Mouse (Mus musculus) midbrain, postnatal 0 days (tissue): ENCODE data around the gene Klf2. TPM values are rescaled to one million over a fixed set of nuclear protein-coding genes. Genes with fewer than 3 reads are reported as not detected.
A peak's percentile ranks its signal among the peaks of the same experiment; 100 is the strongest.

ENCODE experiments used
- ATAC-seq: fragments of 200-750 bp; cut with Nextera tagmentation; 2 replicates; pipeline ENCODE4 v1.8.0; 2017; ENCODE audit warnings: moderate number of reproducible peaks, mild to moderate bottlenecking, moderate TSS enrichment, moderate library complexity; ENCODE audit not compliant: low FRiP score
- DNase-seq: peaks from one replicate; pipeline ENCODE4 v3.0.0-alpha.2; 2015; ENCODE audit warnings: low spot score
- H3K27ac ChIP-seq: fragments of 300-500 bp; sonication (generic); 2 replicates; pipeline ENCODE4 v1.5.1; 2014; ENCODE audit warnings: low read depth, mild to moderate bottlenecking, low read length, mixed read lengths
- H3K27me3 ChIP-seq: fragments of 300-500 bp; sonication (generic); 2 replicates; pipeline ENCODE4 v1.6.1; 2014; ENCODE audit warnings: low read length, control low read depth, mixed read lengths; ENCODE audit not compliant: insufficient read depth
- H3K36me3 ChIP-seq: fragments of 300-500 bp; sonication (generic); 2 replicates; pipeline ENCODE4 v1.6.1; 2014; ENCODE audit warnings: low read length, control low read depth, mixed read lengths; ENCODE audit not compliant: insufficient read depth
- H3K4me1 ChIP-seq: fragments of 300-500 bp; sonication (generic); 2 replicates; pipeline ENCODE4 v1.6.1; 2014; ENCODE audit warnings: mild to moderate bottlenecking, control low read depth, antibody characterized with exemption, low read length, mixed read lengths; ENCODE audit not compliant: insufficient read depth
- H3K4me2 ChIP-seq: fragments of 300-500 bp; sonication (generic); 2 replicates; pipeline ENCODE4 v1.6.1; 2014; ENCODE audit warnings: low read depth, mild to moderate bottlenecking, low read length, mixed read lengths; ENCODE audit not compliant: poor library complexity, severe bottlenecking
- H3K4me3 ChIP-seq: fragments of 300-500 bp; sonication (generic); 2 replicates; pipeline ENCODE4 v1.5.1; 2014; ENCODE audit warnings: low read depth, mild to moderate bottlenecking, low read length, moderate library complexity
- H3K9ac ChIP-seq: fragments of 300-500 bp; sonication (generic); replicated peaks from 2 replicates; pipeline ENCODE4 v1.6.1; 2014; ENCODE audit warnings: mild to moderate bottlenecking, low read length, moderate library complexity, mixed read lengths; ENCODE audit not compliant: poor library complexity, severe bottlenecking
- H3K9me3 ChIP-seq: fragments of 300-500 bp; sonication (generic); 2 replicates; pipeline ENCODE4 v1.6.1; 2016; ENCODE audit warnings: low read length, control low read depth
- CTCF ChIP-seq: IDR thresholded peaks from 2 replicates; pipeline ENCODE4 v1.5.1; 2016; ENCODE audit warnings: antibody characterized with exemption, mild to moderate bottlenecking
- WGBS: fragments of 180-500 bp; shearing (Covaris S2); extraction: QIAGEN DNeasy Blood & Tissue Kit; methylation state at CpG from one replicate; pipeline ENCODE4 v1.1.7; 2014; 5-methylcytosine and 5-hydroxymethylcytosine counted together
- polyA plus RNA-seq: library from polyadenylated mRNA; unstranded; fragments of >200 nt; fragmentation: Nextera tagmentation; extraction: Ambion mirVana; gene quantifications from 2 replicates; pipeline ENCODE4 v1.2.1, GENCODE M21; 2015
- total RNA-seq: library from RNA; depleted of rRNA; stranded (reverse); fragments of >200 nt; gene quantifications from 2 replicates; pipeline ENCODE4 v1.2.3, GENCODE M21; 2014; rRNA removed

The Klf2 gene
- total RNA-seq (5.3 and 7.8 TPM in 2 replicates), polyA plus RNA-seq (9.8 and 10.5 TPM in 2 replicates)

DNA sequence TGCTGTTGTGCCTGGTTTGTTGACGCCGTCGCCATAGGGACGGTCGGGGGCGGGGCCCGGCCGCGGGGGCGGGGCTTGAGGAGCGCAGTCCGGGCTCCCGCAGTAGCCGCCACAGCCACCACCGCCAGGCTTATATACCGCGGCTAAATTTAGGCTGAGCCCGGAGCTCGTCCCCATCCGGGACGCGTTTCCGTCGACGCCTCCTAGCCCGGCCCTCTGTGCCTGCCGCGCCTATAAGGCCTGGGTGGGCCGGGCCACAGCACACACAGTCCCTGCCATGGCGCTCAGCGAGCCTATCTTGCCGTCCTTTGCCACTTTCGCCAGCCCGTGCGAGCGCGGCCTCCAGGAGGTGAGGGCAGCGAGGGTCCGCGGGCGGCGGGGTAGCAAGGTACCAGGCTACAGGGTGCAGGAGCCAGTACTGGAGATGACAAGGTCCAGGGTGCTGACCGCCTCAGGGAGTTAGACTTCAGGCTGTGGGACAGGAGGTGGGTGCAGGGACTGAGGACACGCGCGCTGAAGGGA lies at the start of gene Klf2:
Klf2 (plus strand) TSS at position 233 of the 522 bp plus-strand sequence.
- no peaks in the 10 kb centered on the region for H3K4me1 ChIP-seq
- no peak for TF ChIP-seq CTCF
- peak within 1 kb of the TSS; percentile 59 for H3K4me2 ChIP-seq
- H3K36me3 ChIP-seq, result no peaks in the 10 kb centered on the region
- no peaks in the 10 kb centered on the region for H3K9me3 ChIP-seq
- H3K4me3 ChIP-seq, result peak within 1 kb of the TSS; percentile 44
- no peak within 1 kb of the TSS for H3K27ac ChIP-seq
- H3K9ac ChIP-seq, result peak within 1 kb of the TSS; percentile 56
- ATAC-seq, result peak; percentile 90
- H3K27me3 ChIP-seq, result peaks cover 22% of the 10 kb centered on the region
- under 1% methylated on average over 46 of the region's 46 CpGs for whole genome bisulfite sequencing
- DNase-seq, result peak; percentile 85

DNA sequence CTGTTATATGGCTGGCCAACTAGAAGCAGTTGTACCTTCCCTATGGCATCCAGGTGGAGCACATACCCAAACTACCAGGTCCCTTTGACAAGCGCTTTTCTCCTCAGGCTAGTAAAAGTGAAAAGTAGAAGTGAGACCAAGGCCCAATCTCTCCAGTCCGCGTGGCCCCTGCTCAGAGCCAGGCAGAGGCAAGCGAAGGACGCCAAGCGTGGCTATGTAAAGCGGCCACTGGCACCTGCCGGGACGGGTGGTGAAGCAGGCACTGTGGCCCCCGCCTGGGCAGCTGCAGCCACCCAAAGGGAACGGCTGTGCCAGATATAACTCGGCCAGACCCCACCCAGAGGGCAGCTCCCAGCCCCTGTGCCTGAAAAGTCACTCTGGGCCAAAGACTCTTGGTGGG lies 48.2 kb upstream of the Klf2 start:
- H3K27me3 ChIP-seq, result no peaks in the 10 kb centered on the region
- no peak for ATAC-seq
- H3K4me2 ChIP-seq, result no peak overlapping the region
- DNase-seq, result no peak
- H3K36me3 ChIP-seq, result no peaks in the 10 kb centered on the region
- H3K9ac ChIP-seq, result no peak overlapping the region
- 86% methylated on average over 12 of the region's 12 CpGs for WGBS
- TF ChIP-seq CTCF, result no peak
- no peak overlapping the region for H3K27ac ChIP-seq
- no peaks in the 10 kb centered on the region for H3K9me3 ChIP-seq
- H3K4me3 ChIP-seq, result no peak overlapping the region
- H3K4me1 ChIP-seq, result no peaks in the 10 kb centered on the region

DNA sequence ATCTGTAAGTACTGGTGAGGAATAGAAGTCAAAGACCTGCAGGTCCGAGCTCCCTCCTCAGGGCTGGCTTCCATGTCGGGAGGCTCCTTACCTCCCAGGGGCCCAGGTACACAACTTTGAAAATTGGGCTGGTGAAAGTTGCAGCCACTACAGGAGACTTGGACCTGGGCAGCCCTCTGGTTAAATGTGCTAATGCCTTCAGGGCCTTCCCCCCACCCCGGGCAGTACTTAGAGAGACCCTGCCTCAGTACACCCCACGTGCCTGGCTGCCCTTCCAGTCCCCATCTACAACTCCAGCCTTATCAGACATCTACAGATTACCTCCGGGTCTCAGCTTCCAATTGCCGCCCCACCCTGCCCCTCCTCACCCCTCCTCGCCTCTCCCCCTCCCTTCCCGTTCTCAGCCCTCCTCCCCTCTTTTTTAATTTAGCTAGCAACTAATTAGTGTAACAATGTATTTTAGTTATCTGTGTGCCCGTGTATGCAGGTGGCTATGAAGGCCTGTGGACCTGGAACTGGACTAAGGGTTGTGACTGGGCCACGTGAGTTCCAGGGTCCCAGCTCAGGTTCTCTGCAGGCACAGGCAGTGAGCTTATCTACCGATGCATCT lies 47.7 kb upstream of the Klf2 start:
- Histone ChIP-seq H3K4me2 (no peak overlapping the region), H3K4me3 (no peak overlapping the region), H3K36me3 (no peaks in the 10 kb centered on the region), H3K27ac (no peak overlapping the region), H3K27me3 (no peaks in the 10 kb centered on the region), H3K4me1 (no peaks in the 10 kb centered on the region), H3K9ac (no peak overlapping the region), H3K9me3 (no peaks in the 10 kb centered on the region)
- DNase-seq (no peak), ATAC-seq (no peak)
- TF ChIP-seq CTCF, result no peak
- 80% methylated on average over 11 of the region's 11 CpGs for WGBS

DNA sequence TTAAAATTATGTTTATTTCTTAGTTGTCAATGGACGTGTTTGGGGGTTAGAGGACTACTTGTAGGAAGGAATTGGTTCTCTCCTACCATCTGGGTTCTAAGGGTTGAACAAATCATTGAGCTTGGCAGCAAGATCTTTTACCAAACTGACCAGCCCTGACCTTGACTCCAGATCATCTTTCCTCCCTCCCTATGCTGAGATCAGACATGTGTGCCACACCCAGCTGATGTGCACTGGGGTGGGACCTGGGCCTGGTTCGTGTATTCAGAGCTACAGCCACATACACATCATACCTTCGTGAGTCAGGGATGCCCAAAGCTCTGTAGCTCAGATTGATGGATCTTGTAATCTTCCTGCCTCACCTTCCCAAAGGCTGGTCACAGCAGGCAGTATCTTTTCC lies 47.1 kb upstream of the Klf2 start:
- no peaks in the 10 kb centered on the region for H3K27me3 ChIP-seq
- no peaks in the 10 kb centered on the region for H3K36me3 ChIP-seq
- H3K9me3 ChIP-seq, result no peaks in the 10 kb centered on the region
- H3K4me1 ChIP-seq, result no peaks in the 10 kb centered on the region
- H3K27ac ChIP-seq, result no peak overlapping the region
- 64% methylated on average over 3 of the region's 3 CpGs for WGBS
- DNase-seq (no peak), ATAC-seq (no peak)
- TF ChIP-seq CTCF, result no peak
- H3K4me2 ChIP-seq, result no peak overlapping the region
- no peak overlapping the region for H3K4me3 ChIP-seq
- H3K9ac ChIP-seq, result no peak overlapping the region

DNA sequence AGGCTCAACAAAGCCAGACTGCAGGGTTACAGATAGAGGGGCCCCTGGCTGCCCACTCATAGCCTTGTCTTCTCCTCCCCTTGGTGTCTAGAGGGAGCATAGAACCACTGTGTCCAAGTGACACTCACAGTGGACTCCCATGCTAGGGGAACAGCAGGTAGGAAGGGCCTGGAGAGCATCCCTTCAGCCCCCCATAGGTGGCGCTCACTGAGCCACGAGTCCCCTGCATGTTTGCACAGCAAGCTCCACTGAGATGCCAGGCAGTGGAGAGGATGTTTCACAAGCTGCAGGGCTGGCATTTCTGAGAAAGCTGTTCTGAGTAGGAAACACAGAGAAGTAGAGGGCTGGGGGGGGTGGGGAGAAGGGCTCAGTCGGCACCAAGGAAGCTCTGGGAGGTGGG lies 46.5 kb upstream of the Klf2 start:
- H3K27ac ChIP-seq, result no peak overlapping the region
- peak; percentile 62 for TF ChIP-seq CTCF
- no peaks in the 10 kb centered on the region for H3K27me3 ChIP-seq
- H3K4me3 ChIP-seq, result no peak overlapping the region
- no peaks in the 10 kb centered on the region for H3K9me3 ChIP-seq
- no peaks in the 10 kb centered on the region for H3K36me3 ChIP-seq
- no peak overlapping the region for H3K4me2 ChIP-seq
- no peaks in the 10 kb centered on the region for H3K4me1 ChIP-seq
- H3K9ac ChIP-seq, result no peak overlapping the region
- 33% methylated on average over 3 of the region's 3 CpGs for WGBS
- ATAC-seq (no peak), DNase-seq (peak; percentile 36)

DNA sequence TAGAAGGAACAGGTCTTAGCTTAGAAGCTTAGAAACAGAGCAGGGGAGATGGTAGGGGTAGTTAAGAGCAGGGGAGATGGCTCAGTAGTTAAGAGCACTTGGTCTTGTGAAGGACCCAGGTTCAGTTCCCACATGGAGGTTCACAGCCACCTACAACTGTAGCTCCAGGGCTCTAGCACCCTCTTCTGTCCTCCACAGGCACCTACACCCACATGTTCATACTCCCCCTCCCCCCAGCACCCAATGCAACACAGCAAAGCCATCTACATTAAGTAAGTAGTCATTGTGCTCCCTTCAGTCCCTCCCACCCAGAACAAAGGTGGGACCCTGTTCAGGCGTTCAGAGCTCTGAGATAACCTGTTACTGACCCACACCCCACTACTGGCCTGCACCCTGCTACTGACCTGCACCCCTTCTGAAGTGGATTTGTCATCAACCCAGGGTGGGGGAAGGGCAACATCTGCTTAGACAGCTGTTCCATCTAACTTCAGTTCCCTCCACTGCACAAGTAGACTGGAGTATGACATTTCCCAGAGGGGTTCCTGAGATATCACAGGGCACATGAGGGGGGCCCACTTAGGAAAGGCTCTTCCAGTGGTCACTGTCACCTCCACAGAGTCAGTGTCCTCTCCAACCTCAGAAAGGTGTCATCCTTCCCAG lies 45.6 kb upstream of the Klf2 start:
- Histone ChIP-seq H3K4me1 (no peaks in the 10 kb centered on the region), H3K9me3 (no peaks in the 10 kb centered on the region), H3K27me3 (no peaks in the 10 kb centered on the region), H3K36me3 (no peaks in the 10 kb centered on the region), H3K27ac (no peak overlapping the region), H3K9ac (no peak overlapping the region), H3K4me3 (no peak overlapping the region), H3K4me2 (no peak overlapping the region)
- TF ChIP-seq CTCF, result no peak
- no peak for ATAC-seq
- WGBS, result 56% methylated on average over 1 of the region's 1 CpGs
- DNase-seq, result no peak
